Mouse (Mus musculus) thymus, adult 2 months (tissue): Measurements from ENCODE around the gene Panx2.

ENCODE experiments used
- CTCF ChIP-seq: fragments of 200-500 bp; IDR thresholded peaks from 2 replicates; pipeline ENCODE4 v1.5.1; 2012; ENCODE audit warnings: mild to moderate bottlenecking, control low read depth, low read length, moderate library complexity, borderline replicate concordance; ENCODE audit not compliant: control insufficient read depth, poor library complexity, insufficient read depth; ENCODE audit errors: extremely low read depth
- POLR2A ChIP-seq: fragments of 200-500 bp; IDR thresholded peaks from 2 replicates; pipeline ENCODE4 v1.6.1; 2012; ENCODE audit warnings: mild to moderate bottlenecking, low read length, control low read depth, moderate library complexity; ENCODE audit not compliant: control insufficient read depth, poor library complexity, insufficient read depth; ENCODE audit errors: extremely low read depth

GRCm38 (mm10) chr15:89068226-89068625, 8.7 kb downstream of the Panx2 start:
- TF ChIP-seq CTCF, result no peak
- no peak for TF ChIP-seq POLR2A
